Mouse (Mus musculus) intestine, postnatal 0 days (tissue): ENCODE measurements at regions not wholly inside any gene's neighbourhood (a gene's known extent, or its start where the extent isn't known, plus 50 kb on each side); places are given as distances from the start of the nearest gene placed in this dataset.

ENCODE experiments used
- ATAC-seq: fragments of 200-750 bp; cut with Nextera tagmentation; 2 replicates; pipeline ENCODE4 v1.8.0; 2017; ENCODE audit warnings: mild to moderate bottlenecking, moderate TSS enrichment, moderate library complexity
- H3K27ac ChIP-seq: fragments of 300-500 bp; sonication (generic); 2 replicates; pipeline ENCODE4 v1.5.1; 2014; ENCODE audit warnings: mild to moderate bottlenecking, low read depth, low read length, moderate library complexity
- H3K27me3 ChIP-seq: fragments of 300-500 bp; sonication (generic); replicated peaks from 2 replicates; pipeline ENCODE4 v1.6.1; 2014; ENCODE audit warnings: low read length, mixed read lengths; ENCODE audit not compliant: control insufficient read depth, insufficient read depth
- H3K36me3 ChIP-seq: fragments of 300-500 bp; sonication (generic); 2 replicates; pipeline ENCODE4 v1.6.1; 2014; ENCODE audit warnings: mild to moderate bottlenecking, moderate library complexity; ENCODE audit not compliant: control insufficient read depth, insufficient read depth
- H3K4me1 ChIP-seq: fragments of 300-500 bp; sonication (generic); replicated peaks from 2 replicates; pipeline ENCODE4 v1.6.1; 2014; ENCODE audit warnings: antibody characterized with exemption, low read length, mixed read lengths; ENCODE audit not compliant: control insufficient read depth, insufficient read depth
- H3K4me2 ChIP-seq: fragments of 300-500 bp; sonication (generic); replicated peaks from 2 replicates; pipeline ENCODE4 v1.6.1; 2014; ENCODE audit warnings: low read depth, mild to moderate bottlenecking, moderate library complexity
- H3K4me3 ChIP-seq: fragments of 300-500 bp; sonication (generic); 2 replicates; pipeline ENCODE4 v1.5.1; 2014; ENCODE audit warnings: low read depth, low read length
- H3K9ac ChIP-seq: fragments of 300-500 bp; sonication (generic); 2 replicates; pipeline ENCODE4 v1.6.1; 2014; ENCODE audit warnings: mild to moderate bottlenecking, low read depth, low read length
- H3K9me3 ChIP-seq: fragments of 300-500 bp; sonication (generic); 2 replicates; pipeline ENCODE4 v1.6.1; 2016; ENCODE audit warnings: mixed run types; ENCODE audit not compliant: control insufficient read depth
- CTCF ChIP-seq: sonication (generic); IDR thresholded peaks from 2 replicates; pipeline ENCODE4 v1.5.1; 2016; ENCODE audit warnings: low read depth, mild to moderate bottlenecking, control low read depth, antibody characterized with exemption, moderate library complexity
- WGBS: fragments of 180-500 bp; shearing (Covaris S2); extraction: QIAGEN DNeasy Blood & Tissue Kit; methylation state at CpG from one replicate; pipeline ENCODE4 v1.1.7; 2014; 5-methylcytosine and 5-hydroxymethylcytosine counted together

GRCm38 (mm10) chr13:54285968-54286367 lies 85.2 kb upstream of the Cplx2 start:
- Histone ChIP-seq H3K27me3 (no peaks in the 10 kb centered on the region), H3K36me3 (no peaks in the 10 kb centered on the region), H3K4me2 (no peak overlapping the region), H3K27ac (no peak overlapping the region), H3K9me3 (no peaks in the 10 kb centered on the region), H3K9ac (no peak overlapping the region), H3K4me1 (peaks cover 5% of the 10 kb centered on the region; the same call in 1 of the 2 replicates), H3K4me3 (no peak overlapping the region)
- no peak for ATAC-seq
- TF ChIP-seq CTCF, result no peak
- WGBS, result 87% methylated on average over 10 of the region's 10 CpGs

- 86% methylated on average over 11 of the region's 11 CpGs for WGBS
- Histone ChIP-seq H3K4me3 (no peak overlapping the region), H3K9me3 (no peaks in the 10 kb centered on the region), H3K27me3 (no peaks in the 10 kb centered on the region), H3K9ac (no peak overlapping the region), H3K36me3 (no peaks in the 10 kb centered on the region), H3K4me2 (no peak overlapping the region), H3K4me1 (peaks cover 5% of the 10 kb centered on the region; the same call in 1 of the 2 replicates), H3K27ac (no peak overlapping the region)
- TF ChIP-seq CTCF, result no peak
- ATAC-seq, result no peak
Measured at GRCm38 (mm10) chr13:54286616-54287015, 84.5 kb upstream of the Cplx2 start.

GRCm38 (mm10) chr13:54290066-54290465 lies 81.1 kb upstream of the Cplx2 start:
- Histone ChIP-seq H3K27ac (no peak overlapping the region), H3K9ac (no peak overlapping the region), H3K4me1 (no peaks in the 10 kb centered on the region), H3K27me3 (no peaks in the 10 kb centered on the region), H3K4me2 (no peak overlapping the region), H3K9me3 (no peaks in the 10 kb centered on the region), H3K36me3 (no peaks in the 10 kb centered on the region), H3K4me3 (no peak overlapping the region)
- no peak for ATAC-seq
- WGBS, result 85% methylated on average over 9 of the region's 9 CpGs
- no peak for TF ChIP-seq CTCF

GRCm38 (mm10) chr13:54292394-54292793 lies 78.8 kb upstream of the Cplx2 start:
- no peaks in the 10 kb centered on the region for H3K36me3 ChIP-seq
- no peaks in the 10 kb centered on the region for H3K27me3 ChIP-seq
- 83% methylated on average over 6 of the region's 6 CpGs for WGBS
- no peak for ATAC-seq
- H3K4me2 ChIP-seq, result no peak overlapping the region
- H3K4me1 ChIP-seq, result no peaks in the 10 kb centered on the region
- TF ChIP-seq CTCF, result no peak
- no peak overlapping the region for H3K4me3 ChIP-seq
- H3K27ac ChIP-seq, result no peak overlapping the region
- no peak overlapping the region for H3K9ac ChIP-seq
- H3K9me3 ChIP-seq, result no peaks in the 10 kb centered on the region

GRCm38 (mm10) chr13:54293006-54293405 lies 78.1 kb upstream of the Cplx2 start:
- Histone ChIP-seq H3K4me2 (no peak overlapping the region), H3K27ac (no peak overlapping the region), H3K4me3 (no peak overlapping the region), H3K27me3 (no peaks in the 10 kb centered on the region), H3K4me1 (no peaks in the 10 kb centered on the region), H3K9ac (no peak overlapping the region), H3K9me3 (no peaks in the 10 kb centered on the region), H3K36me3 (no peaks in the 10 kb centered on the region)
- no peak for ATAC-seq
- WGBS, result 84% methylated on average over 3 of the region's 3 CpGs
- TF ChIP-seq CTCF, result no peak

- Histone ChIP-seq H3K36me3 (no peaks in the 10 kb centered on the region), H3K9me3 (no peaks in the 10 kb centered on the region), H3K4me2 (no peak overlapping the region), H3K4me1 (no peaks in the 10 kb centered on the region), H3K27ac (no peak overlapping the region), H3K27me3 (no peaks in the 10 kb centered on the region), H3K9ac (no peak overlapping the region), H3K4me3 (no peak overlapping the region)
- no peak for ATAC-seq
- TF ChIP-seq CTCF, result no peak
- WGBS, result 66% methylated on average over 5 of the region's 5 CpGs
Measured at GRCm38 (mm10) chr13:54295475-54296259, 75.5 kb upstream of the Cplx2 start.

GRCm38 (mm10) chr13:54296260-54296555 lies 74.9 kb upstream of the Cplx2 start:
- TF ChIP-seq CTCF, result no peak

More at GRCm38 (mm10) chr13:54296260-54296555, 74.9 kb upstream of the Cplx2 start:
- Histone ChIP-seq H3K9me3 (no peaks in the 10 kb centered on the region), H3K9ac (no peak overlapping the region), H3K27ac (no peak overlapping the region), H3K4me3 (no peak overlapping the region), H3K27me3 (no peaks in the 10 kb centered on the region), H3K36me3 (no peaks in the 10 kb centered on the region), H3K4me1 (no peaks in the 10 kb centered on the region), H3K4me2 (no peak overlapping the region)
- 12% methylated on average over 1 of the region's 1 CpGs for WGBS
- no peak for ATAC-seq
